Mouse (Mus musculus) limb, embryonic 14.5 days (tissue): ENCODE results near the gene Cd36. TPM values are rescaled to one million over a fixed set of nuclear protein-coding genes. Genes with fewer than 3 reads are reported as not detected.

Source experiments
- ATAC-seq: fragments of 200-750 bp; cut with Nextera tagmentation; 2 replicates; pipeline ENCODE4 v1.8.0; 2017; ENCODE audit warnings: low read depth, moderate number of reproducible peaks, moderate TSS enrichment; ENCODE audit not compliant: low FRiP score
- DNase-seq: peaks from one replicate; pipeline ENCODE4 v3.0.0-alpha.2; 2015; ENCODE audit warnings: low spot score
- H3K27ac ChIP-seq: fragments of 300-500 bp; sonication (generic); replicated peaks from 2 replicates; pipeline ENCODE4 v1.5.1; 2014; ENCODE audit warnings: low read depth, mild to moderate bottlenecking, low read length, moderate library complexity, mixed read lengths
- H3K27me3 ChIP-seq: fragments of 300-500 bp; sonication (generic); 2 replicates; pipeline ENCODE4 v1.6.1; 2014; ENCODE audit warnings: low read length, mixed read lengths; ENCODE audit not compliant: control insufficient read depth, insufficient read depth
- H3K36me3 ChIP-seq: fragments of 300-500 bp; sonication (generic); 2 replicates; pipeline ENCODE4 v1.6.1; 2014; ENCODE audit warnings: mild to moderate bottlenecking, low read length, moderate library complexity, mixed read lengths; ENCODE audit not compliant: control insufficient read depth, insufficient read depth
- H3K4me1 ChIP-seq: fragments of 300-500 bp; sonication (generic); 2 replicates; pipeline ENCODE4 v1.6.1; 2014; ENCODE audit warnings: antibody characterized with exemption, low read length, mixed read lengths; ENCODE audit not compliant: control insufficient read depth, insufficient read depth
- H3K4me2 ChIP-seq: fragments of 300-500 bp; sonication (generic); replicated peaks from 2 replicates; pipeline ENCODE4 v1.6.1; 2014; ENCODE audit warnings: low read depth, mild to moderate bottlenecking, low read length, moderate library complexity; ENCODE audit not compliant: severe bottlenecking
- H3K4me3 ChIP-seq: fragments of 300-500 bp; sonication (generic); replicated peaks from 2 replicates; pipeline ENCODE4 v1.5.1; 2014; ENCODE audit warnings: low read length
- H3K9ac ChIP-seq: fragments of 300-500 bp; sonication (generic); 2 replicates; pipeline ENCODE4 v1.6.1; 2014; ENCODE audit warnings: mild to moderate bottlenecking, low read depth, low read length, moderate library complexity; ENCODE audit not compliant: severe bottlenecking
- H3K9me3 ChIP-seq: fragments of 300-500 bp; sonication (generic); 2 replicates; pipeline ENCODE4 v1.6.1; 2016; ENCODE audit warnings: low read length; ENCODE audit not compliant: control insufficient read depth
- POLR2A ChIP-seq: fragments of 200-500 bp; IDR thresholded peaks from 2 replicates; pipeline ENCODE4 v1.8.0; 2012; ENCODE audit warnings: inconsistent platforms, mild to moderate bottlenecking, moderate library complexity, borderline replicate concordance; ENCODE audit not compliant: insufficient read depth, insufficient read length; ENCODE audit errors: extremely low read depth
- WGBS: fragments of 180-500 bp; shearing (Covaris S2); extraction: QIAGEN DNeasy Blood & Tissue Kit; methylation state at CpG from one replicate; pipeline ENCODE4 v1.1.7; 2014; 5-methylcytosine and 5-hydroxymethylcytosine counted together
- polyA plus RNA-seq, 2 experiments: library from polyadenylated mRNA; depleted of rRNA in 1 of 2; stranded (reverse) in 1 of 2; unstranded in 1 of 2; fragments of >200 nt; fragmentation: Nextera tagmentation in 1 of 2; extraction: Ambion mirVana in 1 of 2; gene quantifications; 2 replicates each; pipeline versions ENCODE4 v1.2.1 to v1.2.3; 2012 to 2014

Cd36 gene
- polyA plus RNA-seq, 2 experiments: 16.4 to 26.8 TPM

DNA sequence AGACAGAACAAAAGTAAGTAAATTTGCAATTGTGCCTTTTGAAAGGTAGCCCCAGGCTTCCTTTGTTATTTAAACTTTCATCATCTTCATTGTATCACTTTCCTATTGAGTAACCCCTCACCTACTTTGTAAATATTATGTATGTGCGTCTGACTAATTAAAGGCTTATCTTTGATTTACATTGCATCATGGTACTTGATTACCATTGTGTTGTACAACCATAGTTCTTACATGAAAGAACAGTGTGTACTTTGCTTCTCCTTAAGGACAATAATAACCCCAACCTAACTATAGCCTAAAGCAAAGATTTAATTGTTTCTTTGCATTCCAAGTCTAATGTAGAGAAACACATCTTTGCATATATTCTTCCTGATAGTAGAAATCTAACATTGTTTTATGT lies 78.3 kb downstream of the Cd36 start:
- TF ChIP-seq POLR2A: no peak
- Histone ChIP-seq H3K4me3 (no peak overlapping the region), H3K9ac (no peak overlapping the region), H3K4me2 (no peak overlapping the region), H3K27ac (no peak overlapping the region), H3K36me3 (no peaks in the 10 kb centered on the region), H3K27me3 (no peaks in the 10 kb centered on the region), H3K4me1 (no peaks in the 10 kb centered on the region), H3K9me3 (no peaks in the 10 kb centered on the region)
- DNase-seq (no peak), ATAC-seq (no peak)
- WGBS: 91% methylated on average over 1 of the region's 1 CpGs

DNA sequence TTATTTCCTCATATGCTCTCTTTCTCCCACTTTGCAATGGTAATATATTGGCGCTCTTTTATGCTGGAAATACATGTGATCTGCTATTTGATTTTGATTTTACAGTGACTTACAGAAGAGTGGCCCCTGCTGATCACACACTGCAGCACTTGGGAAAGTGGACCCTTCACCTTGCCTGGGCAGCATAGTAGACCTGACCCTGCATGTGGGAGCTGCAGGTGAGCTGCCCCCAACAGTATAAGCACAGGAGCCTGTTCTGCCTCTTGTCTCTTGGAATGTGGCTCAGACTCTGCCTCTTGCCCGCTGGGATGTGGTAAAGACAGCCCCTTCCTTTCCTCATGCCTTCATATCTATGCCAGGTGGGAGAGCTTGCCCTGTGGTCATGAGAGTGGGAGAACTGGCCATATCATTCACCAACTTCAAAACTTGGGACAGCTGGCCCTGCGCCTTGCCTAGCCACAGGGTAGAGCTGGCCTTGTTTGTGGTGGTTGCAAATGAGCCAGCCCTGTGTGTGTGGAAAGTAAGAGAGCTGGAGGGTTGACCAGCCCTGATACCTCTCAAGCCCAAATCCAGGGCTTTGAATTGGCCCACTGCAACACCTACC lies 81.7 kb downstream of the Cd36 start:
- WGBS: 83% methylated on average over 3 of the region's 3 CpGs
- Histone ChIP-seq H3K9ac (no peak overlapping the region), H3K9me3 (no peaks in the 10 kb centered on the region), H3K36me3 (no peaks in the 10 kb centered on the region), H3K4me2 (no peak overlapping the region), H3K27me3 (no peaks in the 10 kb centered on the region), H3K4me3 (no peak overlapping the region), H3K27ac (no peak overlapping the region), H3K4me1 (no peaks in the 10 kb centered on the region)
- TF ChIP-seq POLR2A: no peak
- DNase-seq (no peak), ATAC-seq (no peak)

DNA sequence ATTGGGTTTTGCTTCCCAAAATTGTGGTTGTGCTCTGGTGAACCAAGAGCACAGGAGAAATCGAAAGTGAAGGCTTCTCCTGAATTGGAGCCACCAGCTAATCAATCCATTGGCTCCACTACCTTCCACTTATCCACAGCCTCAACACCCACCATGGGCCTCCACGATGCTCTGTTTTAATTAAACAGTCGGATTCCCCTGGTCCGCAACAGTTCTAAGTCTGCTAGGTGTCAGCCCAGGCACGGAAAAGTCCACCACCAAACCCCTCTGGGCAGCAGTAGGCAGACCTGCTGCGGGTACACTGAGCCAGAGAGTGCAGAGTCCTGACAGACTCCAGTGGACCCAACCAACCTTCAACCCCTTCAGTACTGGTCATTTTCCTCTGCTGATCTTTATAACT lies 112.0 kb downstream of the Cd36 start:
- no peak for TF ChIP-seq POLR2A
- H3K36me3 ChIP-seq: no peaks in the 10 kb centered on the region
- H3K4me3 ChIP-seq: no peak overlapping the region
- no peaks in the 10 kb centered on the region for H3K4me1 ChIP-seq
- H3K9ac ChIP-seq: no peak overlapping the region
- peak; percentile 57 for DNase-seq
- no peak overlapping the region for H3K27ac ChIP-seq
- H3K9me3 ChIP-seq: no peaks in the 10 kb centered on the region
- H3K27me3 ChIP-seq: no peaks in the 10 kb centered on the region
- no peak for ATAC-seq
- no peak overlapping the region for H3K4me2 ChIP-seq
- WGBS: 88% methylated on average over 6 of the region's 6 CpGs

DNA sequence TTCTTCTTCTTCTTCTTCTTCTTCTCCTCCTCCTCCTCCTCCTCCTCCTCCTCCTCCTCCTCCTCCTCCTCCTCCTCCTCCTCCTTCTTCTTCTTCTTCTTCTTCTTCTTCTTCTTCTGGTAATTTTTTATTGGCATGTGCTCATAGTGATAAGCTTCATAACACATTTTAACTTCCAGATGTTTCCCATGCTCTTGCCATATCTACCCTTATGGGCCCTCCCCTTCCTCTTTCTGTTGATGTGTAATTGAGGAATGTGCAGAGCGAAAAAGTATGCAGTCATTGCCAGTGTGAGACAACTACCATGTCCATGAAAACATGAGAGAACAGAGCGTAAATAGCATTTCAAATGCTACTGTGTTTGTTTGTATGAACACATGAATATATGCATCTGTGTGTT lies 118.3 kb downstream of the Cd36 start:
- H3K27ac ChIP-seq: no peak overlapping the region
- H3K4me1 ChIP-seq: no peaks in the 10 kb centered on the region
- ATAC-seq (no peak), DNase-seq (no peak)
- no peak overlapping the region for H3K4me2 ChIP-seq
- no peaks in the 10 kb centered on the region for H3K9me3 ChIP-seq
- TF ChIP-seq POLR2A: no peak
- no peaks in the 10 kb centered on the region for H3K36me3 ChIP-seq
- H3K4me3 ChIP-seq: no peak overlapping the region
- WGBS: 90% methylated on average over 2 of the region's 2 CpGs
- H3K9ac ChIP-seq: no peak overlapping the region
- no peaks in the 10 kb centered on the region for H3K27me3 ChIP-seq

DNA sequence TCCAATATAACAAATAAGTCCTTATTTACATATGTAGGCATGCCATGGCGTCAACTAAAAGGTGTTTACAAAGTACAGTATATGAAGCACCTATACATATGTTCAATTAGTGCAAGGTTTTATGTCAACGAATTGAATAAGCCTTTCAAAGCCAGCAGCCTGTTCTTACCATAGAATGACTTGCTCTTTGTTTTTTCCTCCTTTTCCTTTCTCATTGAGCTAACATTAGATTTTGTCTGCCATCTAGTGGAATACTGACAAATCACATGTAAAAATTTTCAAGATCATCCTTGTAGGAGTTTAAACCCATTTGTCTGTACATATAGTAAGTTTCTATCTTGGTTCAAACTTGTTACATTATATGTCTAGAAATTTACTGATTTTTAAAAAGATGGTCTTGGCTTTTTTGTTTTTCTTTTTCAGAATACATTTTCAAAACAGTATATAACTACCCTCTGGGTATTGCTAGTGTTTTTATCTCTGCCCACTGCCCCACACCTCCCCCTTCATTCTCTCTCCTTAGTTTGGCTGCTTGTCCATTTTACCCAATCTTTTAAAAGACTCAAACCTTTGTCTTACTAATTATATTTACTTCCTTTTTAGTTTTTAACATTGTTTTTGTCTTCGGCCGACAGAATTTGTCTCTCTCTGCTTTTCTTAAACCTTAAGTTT lies 122.5 kb downstream of the Cd36 start:
- no peaks in the 10 kb centered on the region for H3K36me3 ChIP-seq
- WGBS: 59% methylated on average over 4 of the region's 4 CpGs
- no peak overlapping the region for H3K27ac ChIP-seq
- DNase-seq (peak; percentile 81), ATAC-seq (peak; percentile 41; the same call in 1 of the 2 replicates)
- no peaks in the 10 kb centered on the region for H3K9me3 ChIP-seq
- H3K9ac ChIP-seq: no peak overlapping the region
- no peak overlapping the region for H3K4me2 ChIP-seq
- no peak overlapping the region for H3K4me3 ChIP-seq
- H3K27me3 ChIP-seq: no peaks in the 10 kb centered on the region
- no peak for TF ChIP-seq POLR2A
- no peaks in the 10 kb centered on the region for H3K4me1 ChIP-seq
